Mouse (Mus musculus) liver, adult 2 months (tissue): ENCODE data around the gene Sfr1. TPM values are rescaled to one million over a fixed set of nuclear protein-coding genes. Genes with fewer than 3 reads are reported as not detected.

ENCODE experiments used
- DNase-seq: peaks from one replicate; pipeline ENCODE4 v3.0.0-alpha.2; 2011; ENCODE audit warnings: low read depth, low spot score; ENCODE audit errors: extremely low read depth
- H3K27ac ChIP-seq: fragments of 200-500 bp; replicated peaks from 2 replicates; pipeline ENCODE4 v1.5.1; 2012; ENCODE audit warnings: low read depth, mild to moderate bottlenecking, control low read depth, inconsistent platforms, low read length; ENCODE audit not compliant: insufficient read depth
- H3K27me3 ChIP-seq: fragments of 200-500 bp; 2 replicates; pipeline ENCODE4 v1.6.1; 2012; ENCODE audit warnings: mild to moderate bottlenecking, moderate library complexity, low read length, inconsistent platforms; ENCODE audit not compliant: control insufficient read depth, insufficient read depth
- H3K36me3 ChIP-seq: fragments of 200-500 bp; 2 replicates; pipeline ENCODE4 v1.6.1; 2012; ENCODE audit warnings: low read length, inconsistent platforms; ENCODE audit not compliant: control insufficient read depth, insufficient read depth
- H3K4me1 ChIP-seq: fragments of 200-500 bp; 2 replicates; pipeline ENCODE4 v1.6.1; 2011; ENCODE audit warnings: low read length; ENCODE audit not compliant: control insufficient read depth, insufficient read depth
- H3K4me3 ChIP-seq: fragments of 200-500 bp; 2 replicates; pipeline ENCODE4 v1.5.1; 2011; ENCODE audit warnings: low read depth, mild to moderate bottlenecking, control low read depth, low read length, moderate library complexity; ENCODE audit not compliant: insufficient read depth
- H3K79me2 ChIP-seq: fragments of 200-500 bp; 2 replicates; pipeline ENCODE4 v1.6.1; 2012; ENCODE audit warnings: inconsistent platforms, mild to moderate bottlenecking, low read length, moderate library complexity; ENCODE audit not compliant: control insufficient read depth, insufficient read depth
- H3K9ac ChIP-seq: fragments of 200-500 bp; 2 replicates; pipeline ENCODE4 v1.6.1; 2012; ENCODE audit warnings: low read depth, mild to moderate bottlenecking, control low read depth, inconsistent platforms, low read length
- CTCF ChIP-seq: fragments of 200-500 bp; IDR thresholded peaks from 2 replicates; pipeline ENCODE4 v1.5.1; 2011; ENCODE audit warnings: low read depth, low read length, control low read depth
- POLR2A ChIP-seq: fragments of 200-500 bp; IDR thresholded peaks from 2 replicates; pipeline ENCODE4 v1.6.1; 2011; ENCODE audit warnings: low read length, control low read depth; ENCODE audit not compliant: insufficient read depth; ENCODE audit errors: extremely low read depth
- WGBS: fragments of 180-500 bp; shearing (Covaris S2); methylation state at CpG from one replicate; pipeline ENCODE4 v1.1.7; 2018; 5-methylcytosine and 5-hydroxymethylcytosine counted together
- polyA plus RNA-seq: library from polyadenylated mRNA; depleted of rRNA; stranded (reverse); fragments of >200 nt; gene quantifications from 2 replicates; pipeline ENCODE4 v1.2.3, GENCODE M21; 2012
- total RNA-seq: library from RNA; depleted of rRNA; stranded (reverse); fragments of >200 nt; gene quantifications from 2 replicates; pipeline ENCODE4 v1.2.3, GENCODE M21; 2014

Sfr1 gene
- total and polyA plus RNA-seq, 2 experiments = 13.7 to 16.6 TPM

DNA sequence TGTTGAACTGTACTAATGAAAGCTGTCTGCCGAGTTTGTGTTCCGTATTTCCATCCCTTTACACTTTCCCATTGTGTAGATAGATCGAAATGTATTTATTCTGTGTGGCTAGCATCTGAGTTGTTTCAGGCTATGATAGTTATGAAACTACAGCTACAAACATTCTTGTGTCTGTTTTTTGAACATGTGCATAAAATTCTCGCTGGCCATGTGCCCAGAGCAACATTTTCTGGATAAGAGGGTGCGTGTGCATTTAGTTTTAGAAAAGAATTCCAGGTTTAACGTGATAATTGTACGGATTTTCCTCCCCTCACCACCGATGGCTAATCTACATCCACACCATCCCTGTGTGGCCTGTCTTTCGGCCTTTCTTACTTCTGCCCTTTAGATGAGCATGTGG lies 18.0 kb upstream of the Sfr1 start:
- H3K27me3 ChIP-seq = no peaks in the 10 kb centered on the region
- no peaks in the 10 kb centered on the region for H3K4me1 ChIP-seq
- no peaks in the 10 kb centered on the region for H3K36me3 ChIP-seq
- H3K79me2 ChIP-seq = no peaks in the 10 kb centered on the region
- DNase-seq = no peak
- no peak for TF ChIP-seq POLR2A
- TF ChIP-seq CTCF = no peak
- 90% methylated on average over 9 of the region's 9 CpGs for WGBS
- H3K4me3 ChIP-seq = no peak overlapping the region
- no peak overlapping the region for H3K9ac ChIP-seq
- no peak overlapping the region for H3K27ac ChIP-seq

DNA sequence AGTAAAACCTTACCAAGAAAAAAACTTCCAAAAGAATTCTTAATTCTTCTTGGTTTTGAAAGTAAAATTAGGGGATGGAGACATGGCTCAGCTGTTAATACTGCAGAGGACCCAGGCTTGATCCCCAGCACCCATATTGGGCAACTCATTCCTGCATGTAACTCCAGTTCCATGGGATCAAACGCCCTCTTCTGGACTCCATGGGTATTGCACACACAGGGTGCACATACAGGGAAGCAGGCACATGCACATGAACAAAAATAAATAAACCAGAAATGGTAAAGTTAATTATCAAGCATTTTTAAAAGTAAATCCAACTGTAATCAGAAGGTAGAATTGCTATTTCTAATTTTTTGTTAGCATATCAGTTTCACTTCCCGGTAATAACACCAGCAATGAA lies 15.3 kb upstream of the Sfr1 start:
- no peak for TF ChIP-seq POLR2A
- no peak for TF ChIP-seq CTCF
- WGBS = 59% methylated on average over 2 of the region's 2 CpGs
- Histone ChIP-seq H3K27ac (no peak overlapping the region), H3K9ac (no peak overlapping the region), H3K27me3 (no peaks in the 10 kb centered on the region), H3K4me3 (no peak overlapping the region), H3K79me2 (no peaks in the 10 kb centered on the region), H3K4me1 (no peaks in the 10 kb centered on the region), H3K36me3 (no peaks in the 10 kb centered on the region)
- no peak for DNase-seq

DNA sequence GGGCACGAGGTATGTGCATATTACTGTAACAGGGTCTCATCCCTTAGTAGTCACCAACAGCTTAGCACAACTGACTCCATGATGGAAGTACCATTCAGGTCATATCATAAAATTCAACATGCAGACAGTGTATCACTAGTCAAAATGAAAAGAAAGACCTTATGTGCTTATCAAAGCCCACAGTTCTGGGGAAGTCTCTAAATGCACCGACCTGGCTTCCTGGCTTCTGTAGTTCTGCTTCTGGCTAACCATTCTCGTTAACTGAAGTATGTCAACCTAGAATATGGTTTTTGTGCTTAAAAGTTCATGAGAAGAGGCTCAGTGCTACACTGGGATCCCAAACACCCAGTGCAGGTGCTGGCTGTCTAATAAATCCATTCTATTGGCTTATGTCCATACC lies 12.3 kb upstream of the Sfr1 start:
- no peak for DNase-seq
- Histone ChIP-seq H3K9ac (no peak overlapping the region), H3K4me3 (no peak overlapping the region), H3K27me3 (no peaks in the 10 kb centered on the region), H3K4me1 (no peaks in the 10 kb centered on the region), H3K27ac (no peak overlapping the region), H3K36me3 (no peaks in the 10 kb centered on the region), H3K79me2 (no peaks in the 10 kb centered on the region)
- WGBS = 78% methylated on average over 3 of the region's 3 CpGs
- TF ChIP-seq CTCF = no peak
- no peak for TF ChIP-seq POLR2A

DNA sequence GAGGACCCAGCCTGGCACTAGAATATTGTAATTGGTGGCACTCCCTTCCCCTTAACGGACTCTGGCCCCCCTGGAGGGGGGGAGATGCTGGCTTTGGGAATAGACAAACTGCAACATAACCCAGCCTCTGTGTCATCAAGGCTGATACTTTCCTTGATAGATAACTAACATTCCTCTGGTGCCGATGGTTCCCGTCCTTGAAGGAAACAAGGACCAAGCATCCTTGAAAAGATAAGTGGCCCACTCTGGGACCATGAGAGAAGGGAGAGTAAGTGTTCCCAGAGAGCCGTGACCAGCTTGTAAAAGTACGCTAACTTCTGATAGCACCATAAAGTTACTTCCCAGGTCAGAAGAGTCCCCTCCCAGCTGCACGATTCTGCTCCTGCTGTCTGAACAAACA lies 9.0 kb upstream of the Sfr1 start:
- no peak for DNase-seq

DNA sequence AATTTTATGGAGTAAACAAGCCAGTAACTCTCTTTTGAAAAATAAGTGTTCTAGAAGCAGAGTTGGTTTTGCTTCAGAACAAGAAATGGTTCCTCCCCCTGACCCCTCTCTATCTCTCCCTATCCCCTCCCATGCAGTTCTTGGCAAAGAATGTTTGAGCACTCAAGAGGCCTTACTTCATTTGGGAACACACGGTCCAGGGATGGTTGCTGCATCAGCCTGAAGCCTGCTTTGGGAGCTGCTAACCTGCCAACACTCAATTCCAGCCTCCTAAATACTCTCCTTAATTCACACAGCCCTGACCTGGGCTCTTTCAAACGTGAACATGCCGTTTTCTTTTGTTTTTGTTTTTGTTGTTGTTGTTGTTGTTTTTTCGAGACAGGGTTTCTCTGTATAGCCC lies 6.6 kb upstream of the Sfr1 start:
- no peaks in the 10 kb centered on the region for H3K79me2 ChIP-seq
- DNase-seq = no peak
- no peak overlapping the region for H3K4me3 ChIP-seq
- no peaks in the 10 kb centered on the region for H3K4me1 ChIP-seq
- no peak overlapping the region for H3K27ac ChIP-seq
- 82% methylated on average over 4 of the region's 4 CpGs for WGBS
- H3K9ac ChIP-seq = no peak overlapping the region
- TF ChIP-seq POLR2A (no peak), CTCF (no peak)
- H3K36me3 ChIP-seq = no peaks in the 10 kb centered on the region
- no peaks in the 10 kb centered on the region for H3K27me3 ChIP-seq

More for the DNA sequence above, 9.0 kb upstream of the Sfr1 start:
- TF ChIP-seq POLR2A (no peak), CTCF (no peak)
- H3K27ac ChIP-seq = no peak overlapping the region
- H3K36me3 ChIP-seq = no peaks in the 10 kb centered on the region
- no peak overlapping the region for H3K4me3 ChIP-seq
- WGBS = 63% methylated on average over 6 of the region's 6 CpGs
- H3K79me2 ChIP-seq = no peaks in the 10 kb centered on the region
- no peaks in the 10 kb centered on the region for H3K4me1 ChIP-seq
- no peaks in the 10 kb centered on the region for H3K27me3 ChIP-seq
- no peak overlapping the region for H3K9ac ChIP-seq

DNA sequence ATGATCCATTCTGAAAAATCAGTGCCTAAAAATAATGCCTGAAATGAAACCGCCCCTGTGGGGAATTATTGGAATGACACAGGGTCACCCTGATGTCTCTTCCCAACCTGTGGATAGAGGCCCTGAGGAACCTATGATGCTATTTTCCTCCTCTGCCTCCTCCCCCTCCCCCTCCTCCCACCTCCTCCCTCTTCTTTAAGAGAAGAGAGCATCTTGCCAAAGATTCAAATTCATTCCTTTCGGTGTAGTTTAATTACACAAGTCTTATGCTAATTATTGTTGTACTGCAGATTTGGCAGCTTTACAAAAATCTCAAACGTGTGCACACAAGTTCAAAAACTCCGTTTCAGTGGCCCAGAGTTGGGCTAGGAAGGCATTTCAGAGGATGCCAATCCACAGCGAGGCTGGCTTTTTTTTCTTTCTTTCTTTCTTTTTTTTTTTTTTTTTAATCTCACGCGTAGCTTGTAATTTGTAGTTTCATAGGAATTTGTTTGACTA lies 5.8 kb upstream of the Sfr1 start:
- no peaks in the 10 kb centered on the region for H3K79me2 ChIP-seq
- H3K27me3 ChIP-seq = no peaks in the 10 kb centered on the region
- WGBS = 68% methylated on average over 7 of the region's 7 CpGs
- TF ChIP-seq POLR2A (no peak), CTCF (no peak)
- no peak for DNase-seq
- no peaks in the 10 kb centered on the region for H3K36me3 ChIP-seq
- no peaks in the 10 kb centered on the region for H3K4me1 ChIP-seq
- H3K27ac ChIP-seq = no peak overlapping the region
- no peak overlapping the region for H3K4me3 ChIP-seq
- H3K9ac ChIP-seq = no peak overlapping the region
